Mouse (Mus musculus): ENCODE data around the gene Thrb. TPM values are rescaled to one million over a fixed set of nuclear protein-coding genes. Genes with fewer than 3 reads are reported as not detected.

The Thrb gene
- polyA plus RNA-seq (2014; fragmentation: Illumina TruSeq; extraction: RNeasy Lipid Tissue Mini Kit (QIAGEN cat#74804); ENCODE audit: low replicate concordance) = 25.3 TPM

GRCm38 (mm10) chr14:17659686-17660328 lies at the start of gene Thrb:
Thrb (plus strand) TSS chr14:17660261.

